Mouse (Mus musculus) urinary bladder, adult 18-20 months (tissue): Measurements from ENCODE around the gene Sp3.
"Not testable (repeated sequence)": the region's sequence is repeated elsewhere in the genome, so short reads cannot be mapped to it uniquely, and the experiment has no call there.

ENCODE experiments used
- DNase-seq, 2 experiments: peaks; one replicate each; pipeline ENCODE4 v3.0.0; 2022; ENCODE audit warnings: low spot score in 2 of 2, mixed read lengths in 2 of 2

The Sp3 gene

DNA sequence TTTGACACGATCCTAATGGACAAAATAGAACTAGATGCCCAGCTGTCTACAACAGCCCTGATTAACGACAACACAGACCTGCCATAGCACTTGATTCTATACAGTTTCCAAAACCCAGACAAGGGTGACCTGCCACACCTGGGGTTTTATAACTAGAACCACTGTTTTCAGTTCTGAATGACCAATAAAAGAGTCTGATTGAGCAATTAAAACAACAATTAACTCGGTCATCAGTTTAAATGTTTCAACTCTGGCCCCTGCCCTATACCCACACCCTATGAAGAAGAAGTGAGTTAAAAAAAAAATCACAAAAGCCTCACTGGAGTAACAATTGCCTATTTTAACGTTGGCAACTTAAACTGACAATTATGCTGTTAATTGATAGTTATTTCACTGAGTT is 64.1 kb downstream of the Sp3 start:
- DNase-seq: no peak

DNA sequence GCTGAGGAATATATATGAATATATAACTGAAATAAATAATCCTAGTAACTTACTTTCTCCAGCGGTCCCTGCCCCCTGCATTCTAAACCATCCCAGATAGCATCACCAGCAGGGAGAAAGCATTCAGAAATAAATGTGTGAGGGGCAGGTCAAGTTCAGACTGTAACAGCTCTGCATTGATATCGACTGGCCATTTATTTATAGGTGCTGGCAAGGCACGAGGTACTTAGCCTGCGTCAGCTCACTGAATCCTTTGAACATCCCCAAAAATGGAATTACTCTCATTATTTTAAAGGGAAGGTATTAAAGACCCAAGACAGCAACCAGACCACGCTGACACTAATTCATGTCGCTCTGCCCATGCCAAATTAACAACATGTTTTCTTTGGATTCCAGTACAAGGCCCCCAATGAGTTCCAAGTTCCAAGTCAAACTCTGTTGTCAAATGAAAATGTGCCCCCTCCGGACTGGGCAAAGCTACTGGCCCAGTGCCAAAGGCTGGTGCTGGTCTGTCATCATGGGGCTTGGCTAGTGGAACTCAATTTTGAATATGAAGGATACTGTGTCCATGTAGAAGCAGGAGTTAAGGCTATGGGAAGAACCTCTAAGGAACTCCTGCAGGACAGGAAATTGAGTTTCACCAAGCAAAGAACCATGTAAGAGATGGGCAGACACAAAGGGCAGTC is 64.9 kb downstream of the Sp3 start:
- no peak for DNase-seq

DNA sequence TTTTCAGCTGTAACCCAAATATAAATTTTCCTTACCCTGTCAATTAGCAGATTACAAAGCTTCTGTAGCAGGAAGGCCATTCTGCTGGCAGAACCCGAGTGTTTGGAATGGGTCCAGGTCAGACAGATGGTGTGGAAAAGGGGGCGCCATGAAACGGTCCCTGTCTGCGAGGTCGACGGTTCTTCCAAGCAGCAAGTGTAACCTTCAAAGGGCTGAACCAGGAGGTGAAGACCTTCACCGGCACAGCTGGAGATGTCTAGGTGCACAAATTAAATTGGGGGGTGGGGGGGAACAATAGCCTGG is 66.8 kb downstream of the Sp3 start:
- DNase-seq: no peak

DNA sequence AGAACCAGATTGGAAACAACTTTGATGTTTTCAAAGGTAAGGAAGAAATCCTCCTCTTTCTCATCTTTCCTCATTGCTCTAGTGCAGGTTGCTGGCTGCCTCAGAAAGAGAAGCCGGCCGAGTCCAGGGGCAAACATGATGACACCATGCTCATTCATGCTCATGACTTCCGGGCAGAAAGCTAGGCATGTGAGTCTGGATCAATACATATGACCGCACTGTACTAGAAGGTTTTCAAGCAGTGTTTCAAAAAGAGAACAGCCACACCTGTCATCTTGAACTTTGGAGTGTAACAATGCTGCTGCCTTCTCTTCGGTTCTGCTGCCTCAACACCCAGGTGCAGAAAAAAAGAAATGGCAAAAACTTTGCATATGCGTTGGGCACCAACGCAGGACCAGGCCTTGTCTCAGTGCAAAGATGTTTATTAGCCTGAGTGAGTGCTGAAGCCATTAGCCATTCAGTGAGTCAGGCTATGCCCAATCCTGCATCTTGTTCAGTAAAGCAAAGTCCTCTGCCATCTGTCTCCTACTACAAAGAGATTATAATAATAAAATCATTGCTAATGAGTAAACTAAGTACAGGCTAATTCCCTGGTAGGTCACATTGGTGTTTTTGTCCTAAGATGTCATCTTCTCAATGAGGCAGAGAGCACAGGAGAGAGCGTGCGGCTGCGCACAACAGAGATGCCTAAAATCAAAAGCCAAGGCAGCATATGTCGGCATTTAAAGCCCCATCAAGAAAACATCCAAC is 67.4 kb downstream of the Sp3 start:
- no peak for DNase-seq

DNA sequence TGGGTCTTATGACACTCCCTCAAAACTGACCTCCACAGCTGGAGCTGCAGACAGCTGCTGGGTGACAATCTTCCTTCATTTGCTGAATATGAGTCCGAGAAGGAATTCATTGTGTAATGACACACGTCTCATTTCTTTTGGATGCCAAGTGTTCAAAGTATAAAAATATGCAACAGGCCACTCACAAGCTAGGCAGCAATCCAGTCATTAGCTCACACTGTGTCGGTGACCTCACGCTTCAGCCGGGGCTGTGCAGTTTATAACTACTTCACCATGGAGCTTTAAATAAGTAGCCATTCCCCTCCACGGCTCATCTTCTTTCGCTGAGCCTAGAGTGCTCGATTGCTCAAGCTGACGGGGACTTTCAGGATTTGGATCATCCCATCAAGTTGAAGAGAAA is 68.7 kb downstream of the Sp3 start:
- no peak for DNase-seq

DNA sequence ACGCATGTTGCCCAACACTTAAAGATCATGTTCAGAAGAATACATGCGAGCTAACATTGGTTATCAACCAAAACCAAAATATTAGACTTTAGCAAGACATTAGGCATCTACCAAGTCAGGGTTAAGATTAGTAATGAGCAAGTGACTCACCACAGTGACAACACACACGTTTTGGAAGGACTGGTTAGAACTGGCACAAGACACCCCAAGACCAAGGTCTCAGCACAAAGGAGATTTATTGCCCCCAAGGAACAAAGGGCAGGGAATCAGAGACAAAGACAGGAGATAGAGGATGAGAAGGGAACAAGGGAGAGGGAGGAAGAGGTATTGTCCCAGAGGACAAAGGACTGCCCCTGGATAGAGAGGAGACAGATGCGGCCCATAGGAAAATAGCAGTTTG is 71.2 kb downstream of the Sp3 start:
- no peak for DNase-seq

DNA sequence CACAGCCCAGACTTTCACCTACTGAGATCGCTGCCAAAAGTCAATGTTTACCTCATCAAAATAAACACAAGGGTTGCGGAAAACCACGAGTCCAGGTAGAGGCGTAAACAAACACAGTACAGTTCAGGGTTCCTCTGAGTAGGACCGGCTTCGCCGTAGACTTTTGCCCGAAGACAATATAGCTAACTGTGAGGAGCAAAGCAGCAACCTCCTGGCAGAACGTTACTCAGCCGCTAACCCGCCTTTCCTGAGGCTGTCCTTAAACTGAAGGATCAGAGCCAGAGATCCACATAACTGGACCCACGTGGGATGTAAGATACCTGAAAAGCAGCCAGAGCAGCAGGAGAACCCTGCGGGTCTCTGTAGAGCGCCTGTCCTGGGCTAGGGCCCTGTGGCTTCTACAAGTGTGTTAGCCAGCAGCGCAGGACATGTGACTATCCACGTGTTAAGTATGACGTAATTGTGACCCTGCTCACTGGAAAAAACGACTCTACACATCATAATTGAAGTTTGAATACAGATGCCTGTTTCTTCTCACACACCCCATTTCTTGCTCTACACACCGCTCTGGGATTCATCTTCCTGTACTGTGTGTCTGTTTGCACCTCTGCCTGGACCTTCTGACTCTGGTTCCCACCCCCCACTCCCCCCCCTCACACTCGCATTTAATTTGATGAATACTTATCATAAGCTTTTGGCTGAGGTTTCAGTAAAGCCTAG is 71.9 kb downstream of the Sp3 start:
- no peak for DNase-seq

DNA sequence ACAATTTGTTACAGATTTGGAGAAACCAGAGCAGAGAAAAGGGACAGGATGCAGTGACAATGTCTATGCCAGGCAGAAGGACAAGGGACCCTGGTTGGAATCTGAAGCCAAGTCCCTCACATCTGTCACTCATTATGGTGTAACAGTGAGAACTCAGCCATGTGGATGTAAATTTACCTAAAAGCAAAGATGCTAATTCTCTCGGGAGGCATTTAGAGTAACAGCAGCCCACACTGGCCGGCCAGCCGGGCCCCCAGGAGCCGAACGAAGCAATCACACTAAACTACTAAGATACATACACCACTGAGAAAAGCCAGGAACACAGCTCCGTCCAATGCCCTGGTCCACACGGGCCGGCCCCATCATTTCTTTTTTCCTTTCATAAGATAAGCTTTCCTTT is 73.5 kb downstream of the Sp3 start:
- no peak for DNase-seq

DNA sequence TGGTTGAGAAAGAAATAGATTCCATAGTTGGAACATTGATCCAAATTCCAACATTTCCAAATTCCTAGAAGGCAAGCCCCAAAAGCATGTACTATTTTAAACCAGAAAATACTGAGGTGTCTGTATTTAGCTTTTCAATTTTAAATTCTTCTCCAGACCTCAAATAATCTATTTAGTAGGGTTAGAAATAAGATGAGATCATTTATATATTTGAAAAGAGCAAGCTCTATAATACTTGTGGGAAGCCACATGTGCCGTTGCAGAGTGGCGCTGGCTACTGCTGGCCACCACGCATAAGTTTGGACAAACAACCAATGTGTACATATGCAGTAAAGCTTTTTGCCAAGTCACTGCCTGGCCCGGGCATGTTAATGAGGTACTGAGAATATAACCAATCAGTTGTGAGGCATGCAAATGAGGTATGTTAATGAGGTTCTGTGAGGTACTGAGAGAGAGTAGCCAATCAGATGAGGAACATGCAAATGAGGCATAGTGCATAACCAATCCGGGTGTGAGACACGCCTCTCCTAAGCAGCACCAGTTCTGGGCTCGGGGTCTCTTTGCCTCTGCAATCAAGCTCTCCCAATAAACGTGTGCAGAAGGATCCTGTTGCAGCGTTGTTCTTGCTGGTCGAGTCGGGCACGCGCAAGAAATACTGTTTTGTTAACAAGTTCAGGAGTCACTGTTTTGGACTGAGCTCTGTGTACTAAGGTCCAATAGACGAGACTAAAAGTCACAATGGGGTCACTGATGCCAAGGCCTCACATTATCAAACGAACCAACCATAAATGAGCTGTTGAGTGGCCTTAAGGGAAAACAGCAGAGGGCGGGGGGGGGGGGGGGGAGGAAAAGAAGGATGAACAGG is 77.2 kb downstream of the Sp3 start:
- DNase-seq: not testable (repeated sequence)

DNA sequence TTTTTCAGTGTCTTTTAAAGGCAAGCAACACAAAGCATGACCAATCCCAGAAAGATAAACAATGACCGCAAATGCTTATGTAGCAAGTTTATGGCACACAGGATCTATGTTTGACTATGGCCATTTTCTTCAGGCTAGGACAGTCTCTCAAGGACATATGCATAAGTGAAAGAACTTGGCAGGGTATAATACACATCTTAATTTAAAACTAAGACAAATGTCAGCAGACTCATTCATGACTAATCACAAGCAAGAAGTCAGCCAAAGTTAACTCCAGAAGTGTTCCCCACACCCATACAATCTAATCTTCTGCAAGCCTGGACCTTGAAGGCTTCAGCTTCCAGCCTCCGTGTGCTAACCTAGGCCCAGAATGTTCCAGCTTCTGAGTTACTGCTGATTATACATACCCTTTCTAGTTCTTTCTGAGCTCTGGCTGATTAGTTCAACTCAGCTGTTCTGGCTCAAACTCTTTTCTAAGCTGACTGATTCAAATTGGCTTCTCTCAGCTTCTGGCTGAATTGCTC is 81.4 kb downstream of the Sp3 start:
- DNase-seq: no peak

DNA sequence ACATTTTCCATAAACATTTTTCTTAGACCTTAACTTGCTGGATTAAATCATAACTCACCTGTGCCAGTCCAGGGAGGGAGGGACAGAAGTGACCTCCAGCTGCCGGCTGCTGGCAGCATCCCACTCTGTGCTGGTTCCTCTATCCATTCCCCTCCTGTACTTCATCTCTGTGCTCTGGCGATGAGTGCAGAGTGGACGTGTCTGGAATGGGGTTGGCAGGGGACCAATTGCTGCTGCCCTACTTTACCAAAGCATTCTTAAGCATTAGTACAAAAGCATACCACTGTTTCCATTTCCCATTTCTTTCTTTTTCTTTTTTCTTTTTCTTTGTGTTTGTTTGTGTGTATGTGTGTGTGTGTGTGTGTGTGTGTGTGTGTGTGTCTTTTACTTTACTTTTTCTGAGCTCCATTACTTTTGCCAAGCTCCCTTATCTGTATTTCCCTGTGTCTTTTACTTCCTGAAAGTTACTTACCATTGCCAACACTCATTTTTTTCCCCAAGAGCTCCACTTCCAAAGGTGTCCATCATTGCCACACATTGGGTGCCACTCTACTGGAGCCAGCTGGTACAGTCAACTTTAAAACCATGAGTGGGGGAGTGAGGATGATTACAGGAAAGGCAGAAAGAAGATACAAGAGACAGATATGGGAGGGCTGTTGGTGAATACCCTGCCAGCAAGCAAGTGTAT is 82.0 kb downstream of the Sp3 start:
- no peak for DNase-seq

DNA sequence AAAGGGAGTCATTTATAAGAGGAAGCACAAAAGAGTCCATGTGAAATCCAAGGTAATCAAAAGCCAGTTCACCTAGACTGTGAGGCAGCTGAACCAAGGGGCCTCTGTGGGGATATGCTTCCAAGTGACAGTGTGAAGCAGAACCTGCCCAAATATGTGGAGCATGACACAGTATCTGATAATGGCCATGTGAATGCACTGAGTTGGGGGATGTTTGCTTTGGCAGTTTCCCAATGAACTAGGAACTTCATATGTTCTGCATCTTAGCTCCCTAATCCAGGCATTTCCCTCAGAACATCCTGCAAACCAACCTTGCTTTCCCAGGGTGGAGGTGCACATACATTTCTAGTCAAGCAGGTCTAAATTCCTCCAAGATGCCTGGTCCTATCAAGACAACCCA is 90.4 kb downstream of the Sp3 start:
- DNase-seq: no peak
